Comparison of ENCODE assay signal across 21 mouse cellular contexts in the genomic region with DNA sequence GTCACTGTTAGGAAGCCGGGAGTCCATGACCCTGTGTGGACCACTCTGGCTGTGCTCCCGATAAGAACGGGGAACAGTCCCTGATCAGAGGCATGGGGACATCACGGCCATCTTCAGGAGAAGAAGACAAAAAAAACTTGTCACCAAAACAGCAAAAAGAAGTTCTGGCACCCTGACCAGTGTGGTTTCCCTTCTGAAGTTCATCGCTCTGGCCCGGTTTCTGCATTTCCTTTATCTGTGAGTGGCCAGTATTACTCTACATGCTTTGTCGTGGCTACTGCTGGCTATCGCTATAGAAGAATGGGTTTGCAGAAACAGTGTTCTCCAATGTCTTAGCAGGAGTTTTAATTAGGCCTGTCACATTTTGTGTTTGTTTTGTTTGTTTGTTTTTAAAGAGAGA. TPM values are rescaled to one million over a fixed set of nuclear protein-coding genes. Genes with fewer than 3 reads are reported as not detected.
DNase-seq lines count a peak whose midpoint lies in the region; ATAC-seq lines count a peak whose summit lies in the region.
"Had no signal": no experiment of that assay in that cellular context is flagged by ENCODE, and none has a peak within 500 bp of the region (broad histone marks: within the 10 kb centered on the region; RNA-seq: fewer than 3 reads in every experiment).

No protein-coding gene starts in this region.

- no peak for ATAC-seq in heart, embryonic 15.5 days (replicated peaks; ENCODE audit: insufficient number of reproducible peaks, insufficient read depth, low FRiP score, low read depth)
- peak; percentile 28; the same call in 1 of the 2 replicates for ATAC-seq in lung, embryonic 16.5 days (ENCODE audit: low read depth)
- peak; percentile 50; the same call in 1 of the 2 replicates for ATAC-seq in common myeloid progenitor, adult 5-6 weeks (replicated peaks; ENCODE audit: low read depth, poor library complexity, severe bottlenecking)
- ATAC-seq: forebrain, embryonic 15.5 days had no signal

- H3K9me3 ChIP-seq in heart, embryonic 15.5 days (replicated peaks), result no peaks in the 10 kb centered on the region
- no peaks in the 10 kb centered on the region for H3K9me3 ChIP-seq in lung, embryonic 16.5 days (ENCODE audit: control insufficient read depth, low read length)
- H3K9me3 ChIP-seq: embryonic facial prominence, embryonic 15.5 days; forebrain, embryonic 15.5 days; hindbrain, embryonic 15.5 days; limb, embryonic 15.5 days; neural tube, embryonic 13.5 days had no signal

- H3K9ac ChIP-seq in heart, embryonic 15.5 days, result no peak overlapping the region
- H3K9ac ChIP-seq in lung, embryonic 16.5 days (ENCODE audit: low read length), result no peak overlapping the region; the same call in 1 of the 2 replicates
- H3K9ac ChIP-seq: embryonic facial prominence, embryonic 15.5 days; forebrain, embryonic 15.5 days; hindbrain, embryonic 15.5 days; limb, embryonic 15.5 days; neural tube, embryonic 13.5 days had no signal

- 25% methylated on average over 8 of the region's 8 CpGs for WGBS in heart, embryonic 15.5 days
- 24% methylated on average over 8 of the region's 8 CpGs for WGBS in lung, embryonic 16.5 days

- H3K4me2 ChIP-seq in heart, embryonic 15.5 days, result peak overlapping the region; percentile 22
- peak overlapping the region; percentile 37 for H3K4me2 ChIP-seq in lung, embryonic 16.5 days (ENCODE audit: low read depth, low read length)
- H3K4me2 ChIP-seq: embryonic facial prominence, embryonic 15.5 days; forebrain, embryonic 15.5 days; hindbrain, embryonic 15.5 days; limb, embryonic 15.5 days; neural tube, embryonic 13.5 days had no signal

- H3K4me1 ChIP-seq in heart, embryonic 15.5 days (replicated peaks), result peaks cover 16% of the 10 kb centered on the region
- H3K4me1 ChIP-seq in lung, embryonic 16.5 days (replicated peaks; ENCODE audit: control insufficient read depth, insufficient read depth, low read length), result peaks cover 11% of the 10 kb centered on the region
- H3K4me1 ChIP-seq: embryonic facial prominence, embryonic 15.5 days; forebrain, embryonic 15.5 days; hindbrain, embryonic 15.5 days; limb, embryonic 15.5 days; neural tube, embryonic 13.5 days had no signal

- DNase-seq in heart, adult 18-20 months, result no peak
- no peak for DNase-seq in lung, postnatal 36 days
- DNase-seq in natural killer cell, adult 2 months (ENCODE audit: low spot score in 2 of 2), result peak; percentile 50 to 71
- DNase-seq in cerebellum, postnatal 14 days, result no peak
- DNase-seq: adrenal gland, postnatal 14 days; cerebellum, adult 8-10 months; kidney, adult 8-10 months; kidney, postnatal 10 days; left cerebral cortex, postnatal 4 days; midbrain, embryonic 14.5 days; right cerebral cortex, adult 18-20 months; right cerebral cortex, postnatal 4 days had no signal

- no peaks in the 10 kb centered on the region for H3K27me3 ChIP-seq in heart, embryonic 15.5 days
- no peaks in the 10 kb centered on the region for H3K27me3 ChIP-seq in lung, embryonic 16.5 days (ENCODE audit: control insufficient read depth, insufficient read depth, low read depth, low read length)
- H3K27me3 ChIP-seq: embryonic facial prominence, embryonic 15.5 days; forebrain, embryonic 15.5 days; hindbrain, embryonic 15.5 days; limb, embryonic 15.5 days; neural tube, embryonic 13.5 days had no signal

- no peak overlapping the region for H3K4me3 ChIP-seq in heart, embryonic 15.5 days
- H3K4me3 ChIP-seq in lung, embryonic 16.5 days (ENCODE audit: low read length), result no peak overlapping the region
- H3K4me3 ChIP-seq: embryonic facial prominence, embryonic 15.5 days; forebrain, embryonic 15.5 days; hindbrain, embryonic 15.5 days; limb, embryonic 15.5 days; neural tube, embryonic 13.5 days had no signal

- H3K27ac ChIP-seq in heart, embryonic 15.5 days, result no peak overlapping the region
- peak overlapping the region; percentile 13; the same call in 1 of the 2 replicates for H3K27ac ChIP-seq in lung, embryonic 16.5 days (ENCODE audit: low read length)
- H3K27ac ChIP-seq: embryonic facial prominence, embryonic 15.5 days; forebrain, embryonic 15.5 days; hindbrain, embryonic 15.5 days; limb, embryonic 15.5 days; neural tube, embryonic 13.5 days had no signal

- H3K36me3 ChIP-seq in heart, embryonic 15.5 days, result no peaks in the 10 kb centered on the region
- H3K36me3 ChIP-seq in lung, embryonic 16.5 days (ENCODE audit: control insufficient read depth, insufficient read depth, low read length), result no peaks in the 10 kb centered on the region
- H3K36me3 ChIP-seq: embryonic facial prominence, embryonic 15.5 days; forebrain, embryonic 15.5 days; hindbrain, embryonic 15.5 days; limb, embryonic 15.5 days; neural tube, embryonic 13.5 days had no signal

RNA-seq across cellular contexts. Expression of gene Txk, which starts 16.1 kb away (rescaled TPM):
- 0.21 and 2.0 TPM in 2 replicates for polyA plus RNA-seq in heart, embryonic 15.5 days (2015; fragmentation: Nextera tagmentation; extraction: Ambion mirVana)
- under 1 TPM; 0.10 to 0.51 TPM for total RNA-seq in heart, adult 18-20 months (2021)
- polyA plus RNA-seq in lung, embryonic 16.5 days (2015; fragmentation: Nextera tagmentation; extraction: Ambion mirVana), result 0.21 and 0.62 TPM in 2 replicates
- 2.5 and 3.1 TPM in 2 replicates for total RNA-seq in common myeloid progenitor, adult 5-6 weeks (2017)
- total RNA-seq: adrenal gland, postnatal 14 days; gastrocnemius, adult 8-10 months had no signal
- polyA plus RNA-seq: forebrain, embryonic 15.5 days had no signal

Comparison
In these comparisons a context has a peak if more than half of its experiments do, and no peak if none do; other contexts are left out.
1. DNase-seq: peak in natural killer cell, adult 2 months (2 of 2); none in heart, adult 18-20 months (0 of 2), lung, postnatal 36 days (single experiment) and cerebellum, postnatal 14 days (0 of 2).